Mouse (Mus musculus): ENCODE measurements around the gene Pard3. TPM values are rescaled to one million over a fixed set of nuclear protein-coding genes. Genes with fewer than 3 reads are reported as not detected.

Pard3 gene
- polyA plus RNA-seq, 1 experiment from 2014 or later = 14.6 TPM

DNA sequence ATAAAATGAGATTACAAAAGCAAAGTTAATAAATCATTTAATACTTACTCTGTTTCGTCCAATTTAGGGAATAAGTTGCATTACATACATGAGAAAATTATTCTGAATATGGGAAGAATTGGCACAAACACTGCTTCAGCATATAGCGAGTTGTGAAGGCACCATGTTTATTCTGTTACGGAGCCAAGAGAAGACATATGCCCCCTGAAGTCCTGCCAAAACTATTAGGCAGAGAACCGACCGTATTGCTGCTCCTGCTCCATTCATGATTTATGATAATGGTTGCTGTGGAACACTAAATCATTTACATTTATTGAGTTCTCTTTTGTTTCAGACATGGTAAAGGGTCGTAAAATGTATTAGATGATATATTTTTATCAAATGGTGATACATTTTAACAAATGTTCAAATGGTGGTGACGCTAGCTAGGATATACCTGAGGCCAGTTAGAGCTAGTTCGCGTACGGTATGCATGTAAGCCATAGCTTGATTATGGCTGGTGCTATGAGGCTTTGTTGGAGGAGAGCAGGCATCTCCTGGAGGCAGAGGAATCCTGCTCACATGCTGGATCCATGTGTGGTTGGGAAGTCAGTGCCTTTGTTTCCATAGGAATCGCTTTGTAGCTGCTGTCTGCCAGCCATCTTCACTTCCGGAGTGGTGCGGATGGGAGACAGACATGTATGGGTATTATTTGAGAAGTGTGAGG, 360.7 kb downstream of the Pard3 start:
- H3K36me3 ChIP-seq (ENCODE audit: control insufficient read depth, insufficient read depth, low read length) = no peaks in the 10 kb centered on the region
- H3K9ac ChIP-seq (ENCODE audit: low read depth, low read length) = no peak overlapping the region
- H3K27ac ChIP-seq (ENCODE audit: low read length) = no peak overlapping the region
- no peak overlapping the region for H3K4me3 ChIP-seq (ENCODE audit: low read depth, low read length)
- no peaks in the 10 kb centered on the region for H3K9me3 ChIP-seq (replicated peaks; ENCODE audit: control insufficient read depth, low read length, poor library complexity, severe bottlenecking)
- H3K4me1 ChIP-seq (ENCODE audit: control insufficient read depth, insufficient read depth, low read length) = peaks cover 11% of the 10 kb centered on the region
- no peak for ATAC-seq
- no peak overlapping the region for H3K4me2 ChIP-seq (ENCODE audit: low read length)
- no peaks in the 10 kb centered on the region for H3K27me3 ChIP-seq (ENCODE audit: control insufficient read depth, insufficient read depth, low read depth, low read length)
- 84% methylated on average over 13 of the region's 13 CpGs for WGBS

- Histone ChIP-seq H3K27ac (ENCODE audit: low read length) (no peak overlapping the region), H3K9ac (ENCODE audit: low read depth, low read length) (no peak overlapping the region), H3K4me2 (ENCODE audit: low read length) (no peak overlapping the region), H3K4me1 (ENCODE audit: control insufficient read depth, insufficient read depth, low read length) (peaks cover 11% of the 10 kb centered on the region), H3K36me3 (ENCODE audit: control insufficient read depth, insufficient read depth, low read length) (no peaks in the 10 kb centered on the region), H3K4me3 (ENCODE audit: low read depth, low read length) (no peak overlapping the region), H3K9me3 (replicated peaks; ENCODE audit: control insufficient read depth, low read length, poor library complexity, severe bottlenecking) (no peaks in the 10 kb centered on the region), H3K27me3 (ENCODE audit: control insufficient read depth, insufficient read depth, low read depth, low read length) (no peaks in the 10 kb centered on the region)
- ATAC-seq = no peak
- 80% methylated on average over 5 of the region's 5 CpGs for WGBS
Observed at GRCm38 (mm10) chr8:127426857-127427256, 363.2 kb downstream of the Pard3 start.

- Histone ChIP-seq H3K4me3 (ENCODE audit: low read depth, low read length) (no peak overlapping the region), H3K9me3 (replicated peaks; ENCODE audit: control insufficient read depth, low read length, poor library complexity, severe bottlenecking) (no peaks in the 10 kb centered on the region), H3K4me1 (ENCODE audit: control insufficient read depth, insufficient read depth, low read length) (peaks cover 7% of the 10 kb centered on the region), H3K36me3 (ENCODE audit: control insufficient read depth, insufficient read depth, low read length) (no peaks in the 10 kb centered on the region), H3K27ac (ENCODE audit: low read length) (0 out of 2 replicates have a peak overlapping the region, but pooled peaks have one; percentile 24), H3K4me2 (ENCODE audit: low read length) (no peak overlapping the region), H3K27me3 (ENCODE audit: control insufficient read depth, insufficient read depth, low read depth, low read length) (no peaks in the 10 kb centered on the region), H3K9ac (ENCODE audit: low read depth, low read length) (no peak overlapping the region)
- 0 out of 2 replicates have a peak, but pooled peaks have one; percentile 51 for ATAC-seq
- WGBS = 61% methylated on average over 7 of the region's 7 CpGs
Observed at GRCm38 (mm10) chr8:127428004-127428403, 364.3 kb downstream of the Pard3 start.

DNA sequence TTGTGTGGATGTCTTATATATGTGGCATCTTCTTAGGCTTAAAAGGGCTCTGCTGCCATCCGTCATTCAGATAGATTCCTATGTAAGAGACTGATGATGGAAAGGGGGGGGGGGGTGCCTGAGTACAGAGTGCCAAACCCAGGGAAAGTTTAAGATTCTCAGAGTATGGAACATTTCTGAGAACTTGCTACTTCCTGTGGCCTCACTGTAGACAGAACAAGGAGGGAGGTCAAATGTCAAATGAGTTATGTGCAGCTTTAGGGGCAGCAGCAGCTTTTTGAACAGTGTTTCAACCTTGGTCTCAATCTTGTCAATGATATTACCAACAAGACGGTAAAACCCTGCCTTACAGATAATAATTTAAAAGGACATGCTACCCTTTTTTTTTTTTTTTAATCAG, 367.5 kb downstream of the Pard3 start:
- Histone ChIP-seq H3K4me2 (ENCODE audit: low read length) (no peak overlapping the region), H3K27me3 (ENCODE audit: control insufficient read depth, insufficient read depth, low read depth, low read length) (no peaks in the 10 kb centered on the region), H3K9me3 (replicated peaks; ENCODE audit: control insufficient read depth, low read length, poor library complexity, severe bottlenecking) (no peaks in the 10 kb centered on the region), H3K4me1 (ENCODE audit: control insufficient read depth, insufficient read depth, low read length) (peaks cover 3% of the 10 kb centered on the region; the same call in 1 of the 2 replicates), H3K36me3 (ENCODE audit: control insufficient read depth, insufficient read depth, low read length) (no peaks in the 10 kb centered on the region), H3K4me3 (ENCODE audit: low read depth, low read length) (no peak overlapping the region), H3K9ac (ENCODE audit: low read depth, low read length) (no peak overlapping the region), H3K27ac (ENCODE audit: low read length) (no peak overlapping the region)
- ATAC-seq = no peak
- WGBS = 89% methylated on average over 2 of the region's 2 CpGs

- no peak for ATAC-seq
- no peaks in the 10 kb centered on the region for H3K36me3 ChIP-seq (ENCODE audit: control insufficient read depth, insufficient read depth, low read length)
- no peak overlapping the region for H3K9ac ChIP-seq (ENCODE audit: low read depth, low read length)
- peaks cover 9% of the 10 kb centered on the region for H3K4me1 ChIP-seq (ENCODE audit: control insufficient read depth, insufficient read depth, low read length)
- no peaks in the 10 kb centered on the region for H3K9me3 ChIP-seq (replicated peaks; ENCODE audit: control insufficient read depth, low read length, poor library complexity, severe bottlenecking)
- H3K27ac ChIP-seq (ENCODE audit: low read length) = no peak overlapping the region
- H3K4me2 ChIP-seq (ENCODE audit: low read length) = no peak overlapping the region
- no peaks in the 10 kb centered on the region for H3K27me3 ChIP-seq (ENCODE audit: control insufficient read depth, insufficient read depth, low read depth, low read length)
- no peak overlapping the region for H3K4me3 ChIP-seq (ENCODE audit: low read depth, low read length)
- WGBS = 94% methylated on average over 6 of the region's 6 CpGs
Observed at GRCm38 (mm10) chr8:127435975-127436374, 372.3 kb downstream of the Pard3 start.

DNA sequence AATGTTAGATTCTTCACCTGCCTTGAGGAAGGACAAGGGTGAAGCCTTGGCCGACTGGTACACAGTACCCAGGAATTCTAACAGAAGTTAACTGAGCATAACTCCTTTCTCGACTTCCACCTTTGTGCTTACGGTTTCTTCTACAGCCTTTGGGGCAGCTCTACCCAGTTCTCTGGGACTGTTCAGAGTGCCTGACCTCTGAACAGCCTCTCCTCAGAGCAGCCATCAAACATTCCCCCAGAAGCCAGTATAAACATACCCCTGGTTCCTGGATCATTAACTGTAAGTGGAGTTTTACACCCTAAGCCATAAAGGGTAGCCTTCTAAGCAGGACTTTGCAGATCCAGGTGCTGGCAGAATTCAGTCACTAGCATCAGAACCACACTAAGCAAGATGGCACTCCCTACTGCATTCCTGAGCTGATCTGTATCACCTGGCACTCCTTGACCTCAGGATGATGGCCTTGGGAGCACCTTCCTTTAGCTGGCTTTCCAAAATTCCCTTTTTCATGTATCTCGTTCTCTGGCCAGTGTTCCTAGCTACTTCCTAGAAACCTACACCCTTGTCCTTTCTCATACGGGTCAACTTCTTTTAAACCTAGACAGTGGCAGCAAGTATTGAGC, 374.0 kb downstream of the Pard3 start:
- Histone ChIP-seq H3K4me2 (ENCODE audit: low read length) (no peak overlapping the region), H3K9ac (ENCODE audit: low read depth, low read length) (no peak overlapping the region), H3K4me3 (ENCODE audit: low read depth, low read length) (no peak overlapping the region), H3K27me3 (ENCODE audit: control insufficient read depth, insufficient read depth, low read depth, low read length) (no peaks in the 10 kb centered on the region), H3K36me3 (ENCODE audit: control insufficient read depth, insufficient read depth, low read length) (no peaks in the 10 kb centered on the region), H3K9me3 (replicated peaks; ENCODE audit: control insufficient read depth, low read length, poor library complexity, severe bottlenecking) (no peaks in the 10 kb centered on the region), H3K27ac (ENCODE audit: low read length) (no peak overlapping the region), H3K4me1 (ENCODE audit: control insufficient read depth, insufficient read depth, low read length) (peaks cover 9% of the 10 kb centered on the region)
- WGBS = 94% methylated on average over 5 of the region's 5 CpGs
- ATAC-seq = no peak

DNA sequence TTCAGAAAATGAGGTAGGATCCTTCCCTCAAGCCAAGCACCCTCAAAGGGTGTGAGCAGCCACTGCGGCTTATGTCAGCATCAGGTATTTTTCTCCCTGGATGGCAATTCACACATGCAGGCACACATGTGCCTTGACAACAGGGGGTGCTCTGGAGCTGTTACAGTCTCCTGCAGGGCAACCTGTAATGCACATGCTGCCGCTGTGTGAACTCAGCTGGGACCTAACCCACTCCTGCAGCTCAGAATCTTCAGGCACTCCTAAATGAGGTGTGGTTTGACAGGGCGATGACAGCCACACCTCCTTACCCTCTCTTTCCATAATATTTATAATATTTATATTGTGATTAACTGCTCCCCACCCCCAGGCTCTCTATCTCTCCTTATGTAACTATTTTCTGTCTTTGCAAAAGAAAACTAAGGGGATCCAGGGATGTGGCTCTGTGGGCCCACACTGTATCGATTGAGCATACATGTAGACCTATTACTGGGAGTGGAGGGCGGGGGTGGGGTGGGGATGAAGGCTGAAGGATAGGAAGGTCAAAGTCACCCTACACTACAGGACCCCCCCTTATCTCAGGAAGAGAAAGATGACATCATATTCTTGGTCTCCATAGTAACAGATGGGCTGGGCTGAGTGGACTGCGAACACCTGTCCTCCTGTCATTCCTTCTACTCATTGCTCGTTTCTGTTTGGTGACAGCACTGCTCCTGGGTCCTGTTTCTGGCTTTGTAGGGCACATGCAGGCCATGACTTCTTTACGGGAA, 375.1 kb downstream of the Pard3 start:
- no peak overlapping the region for H3K4me3 ChIP-seq (ENCODE audit: low read depth, low read length)
- H3K9ac ChIP-seq (ENCODE audit: low read depth, low read length) = no peak overlapping the region
- ATAC-seq = no peak
- H3K36me3 ChIP-seq (ENCODE audit: control insufficient read depth, insufficient read depth, low read length) = no peaks in the 10 kb centered on the region
- WGBS = 74% methylated on average over 8 of the region's 8 CpGs
- H3K27ac ChIP-seq (ENCODE audit: low read length) = peak overlapping the region; percentile 47; the same call in 1 of the 2 replicates
- no peak overlapping the region for H3K4me2 ChIP-seq (ENCODE audit: low read length)
- H3K4me1 ChIP-seq (ENCODE audit: control insufficient read depth, insufficient read depth, low read length) = peaks cover 9% of the 10 kb centered on the region
- H3K27me3 ChIP-seq (ENCODE audit: control insufficient read depth, insufficient read depth, low read depth, low read length) = no peaks in the 10 kb centered on the region
- H3K9me3 ChIP-seq (replicated peaks; ENCODE audit: control insufficient read depth, low read length, poor library complexity, severe bottlenecking) = no peaks in the 10 kb centered on the region

DNA sequence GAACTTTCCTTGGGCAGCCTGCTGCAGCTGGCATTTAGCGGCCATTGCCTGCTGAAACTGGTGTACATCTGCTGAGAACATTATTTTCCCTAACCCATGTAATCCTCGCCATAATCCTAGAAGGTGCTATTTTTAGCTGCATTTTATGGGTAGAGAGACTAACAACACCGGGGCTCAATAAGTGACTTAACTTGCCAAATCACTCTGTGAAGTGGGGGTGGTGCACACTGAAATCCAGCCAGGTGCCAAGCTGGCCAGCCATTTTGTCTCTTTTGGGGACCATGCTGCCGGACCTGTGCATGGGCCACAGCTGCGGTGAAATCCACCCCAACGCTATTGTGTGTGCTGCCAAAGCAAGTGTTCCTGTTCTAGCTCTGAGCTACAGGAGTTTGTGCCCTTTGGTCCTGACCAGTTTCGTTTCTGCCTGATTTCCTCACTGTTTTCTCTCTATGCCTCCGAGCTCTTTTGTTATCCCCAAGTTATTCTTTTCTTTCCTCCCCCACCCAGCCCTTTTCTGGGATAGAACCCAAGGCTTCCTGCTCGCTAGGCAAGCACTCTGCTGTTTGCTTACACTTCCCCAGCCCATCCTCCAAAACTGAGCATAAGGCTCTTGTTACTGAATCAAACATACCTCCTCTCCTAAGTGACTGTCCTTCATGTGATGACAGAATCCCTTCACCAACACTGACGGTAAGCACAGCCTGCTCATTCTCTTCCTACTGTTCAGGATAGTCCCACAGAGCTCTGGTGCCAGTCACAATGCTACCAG, 375.9 kb downstream of the Pard3 start:
- ATAC-seq = peak; percentile 49; the same call in 1 of the 2 replicates
- H3K4me3 ChIP-seq (ENCODE audit: low read depth, low read length) = no peak overlapping the region
- H3K36me3 ChIP-seq (ENCODE audit: control insufficient read depth, insufficient read depth, low read length) = no peaks in the 10 kb centered on the region
- peak overlapping the region; percentile 47 for H3K27ac ChIP-seq (ENCODE audit: low read length)
- no peaks in the 10 kb centered on the region for H3K27me3 ChIP-seq (ENCODE audit: control insufficient read depth, insufficient read depth, low read depth, low read length)
- no peaks in the 10 kb centered on the region for H3K9me3 ChIP-seq (replicated peaks; ENCODE audit: control insufficient read depth, low read length, poor library complexity, severe bottlenecking)
- 49% methylated on average over 10 of the region's 10 CpGs for WGBS
- H3K4me1 ChIP-seq (ENCODE audit: control insufficient read depth, insufficient read depth, low read length) = peaks cover 9% of the 10 kb centered on the region
- no peak overlapping the region for H3K9ac ChIP-seq (ENCODE audit: low read depth, low read length)
- H3K4me2 ChIP-seq (ENCODE audit: low read length) = no peak overlapping the region
